Mouse (Mus musculus) limb, embryonic 14.5 days (tissue): Measurements from ENCODE around the gene Pdzd2. TPM values are rescaled to one million over a fixed set of nuclear protein-coding genes. Genes with fewer than 3 reads are reported as not detected.

Experiments used
- ATAC-seq: fragments of 200-750 bp; cut with Nextera tagmentation; 2 replicates; pipeline ENCODE4 v1.8.0; 2017; ENCODE audit warnings: low read depth, moderate number of reproducible peaks, moderate TSS enrichment; ENCODE audit not compliant: low FRiP score
- DNase-seq: peaks from one replicate; pipeline ENCODE4 v3.0.0-alpha.2; 2015; ENCODE audit warnings: low spot score
- H3K27ac ChIP-seq: fragments of 300-500 bp; sonication (generic); replicated peaks from 2 replicates; pipeline ENCODE4 v1.5.1; 2014; ENCODE audit warnings: low read depth, mild to moderate bottlenecking, low read length, moderate library complexity, mixed read lengths
- H3K27me3 ChIP-seq: fragments of 300-500 bp; sonication (generic); 2 replicates; pipeline ENCODE4 v1.6.1; 2014; ENCODE audit warnings: low read length, mixed read lengths; ENCODE audit not compliant: control insufficient read depth, insufficient read depth
- H3K36me3 ChIP-seq: fragments of 300-500 bp; sonication (generic); 2 replicates; pipeline ENCODE4 v1.6.1; 2014; ENCODE audit warnings: mild to moderate bottlenecking, low read length, moderate library complexity, mixed read lengths; ENCODE audit not compliant: control insufficient read depth, insufficient read depth
- H3K4me1 ChIP-seq: fragments of 300-500 bp; sonication (generic); 2 replicates; pipeline ENCODE4 v1.6.1; 2014; ENCODE audit warnings: antibody characterized with exemption, low read length, mixed read lengths; ENCODE audit not compliant: control insufficient read depth, insufficient read depth
- H3K4me2 ChIP-seq: fragments of 300-500 bp; sonication (generic); replicated peaks from 2 replicates; pipeline ENCODE4 v1.6.1; 2014; ENCODE audit warnings: low read depth, mild to moderate bottlenecking, low read length, moderate library complexity; ENCODE audit not compliant: severe bottlenecking
- H3K4me3 ChIP-seq: fragments of 300-500 bp; sonication (generic); replicated peaks from 2 replicates; pipeline ENCODE4 v1.5.1; 2014; ENCODE audit warnings: low read length
- H3K9ac ChIP-seq: fragments of 300-500 bp; sonication (generic); 2 replicates; pipeline ENCODE4 v1.6.1; 2014; ENCODE audit warnings: mild to moderate bottlenecking, low read depth, low read length, moderate library complexity; ENCODE audit not compliant: severe bottlenecking
- H3K9me3 ChIP-seq: fragments of 300-500 bp; sonication (generic); 2 replicates; pipeline ENCODE4 v1.6.1; 2016; ENCODE audit warnings: low read length; ENCODE audit not compliant: control insufficient read depth
- POLR2A ChIP-seq: fragments of 200-500 bp; IDR thresholded peaks from 2 replicates; pipeline ENCODE4 v1.8.0; 2012; ENCODE audit warnings: inconsistent platforms, mild to moderate bottlenecking, moderate library complexity, borderline replicate concordance; ENCODE audit not compliant: insufficient read depth, insufficient read length; ENCODE audit errors: extremely low read depth
- WGBS: fragments of 180-500 bp; shearing (Covaris S2); extraction: QIAGEN DNeasy Blood & Tissue Kit; methylation state at CpG from one replicate; pipeline ENCODE4 v1.1.7; 2014; 5-methylcytosine and 5-hydroxymethylcytosine counted together
- polyA plus RNA-seq, 2 experiments: library from polyadenylated mRNA; depleted of rRNA in 1 of 2; stranded (reverse) in 1 of 2; unstranded in 1 of 2; fragments of >200 nt; fragmentation: Nextera tagmentation in 1 of 2; extraction: Ambion mirVana in 1 of 2; gene quantifications; 2 replicates each; pipeline versions ENCODE4 v1.2.1 to v1.2.3; 2012 to 2014

Pdzd2 gene
- polyA plus RNA-seq, 2 experiments, result 14.6 to 26.4 TPM

DNA sequence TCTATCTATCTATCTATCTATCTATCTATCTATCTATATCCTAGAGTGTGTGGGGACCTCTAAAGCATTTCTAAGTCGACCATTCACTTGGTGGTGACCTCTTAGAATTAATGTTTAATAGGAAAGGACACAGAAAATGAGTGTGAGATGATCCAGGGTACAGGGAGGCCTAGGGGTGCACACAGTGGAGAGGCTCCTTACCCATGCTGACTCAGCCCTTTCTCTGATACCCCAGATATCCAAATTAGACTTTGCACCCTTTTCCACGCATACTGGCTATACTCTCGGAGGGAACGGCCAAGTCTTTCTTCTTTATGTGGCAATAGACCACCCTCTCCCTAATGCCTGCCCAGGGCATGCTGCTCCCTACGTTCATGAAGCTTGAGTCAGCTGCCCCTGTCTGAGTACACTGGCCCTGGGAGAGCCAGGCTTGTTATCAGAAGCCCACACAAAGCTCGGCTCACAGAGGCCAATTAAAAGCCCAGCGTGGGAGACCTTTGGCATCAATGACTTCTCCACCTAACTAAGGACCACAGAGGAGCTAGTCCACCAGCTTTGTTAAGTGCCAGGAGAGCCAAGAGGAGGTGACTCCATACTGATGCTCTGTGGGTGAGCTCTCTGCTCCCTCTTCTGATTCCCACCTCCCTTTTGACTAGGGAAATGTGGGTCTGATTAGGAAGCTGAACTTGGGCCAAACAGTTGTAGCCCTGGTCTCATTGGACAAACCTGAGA lies 126.6 kb downstream of the Pdzd2 start:
- WGBS, result 54% methylated on average over 7 of the region's 7 CpGs

DNA sequence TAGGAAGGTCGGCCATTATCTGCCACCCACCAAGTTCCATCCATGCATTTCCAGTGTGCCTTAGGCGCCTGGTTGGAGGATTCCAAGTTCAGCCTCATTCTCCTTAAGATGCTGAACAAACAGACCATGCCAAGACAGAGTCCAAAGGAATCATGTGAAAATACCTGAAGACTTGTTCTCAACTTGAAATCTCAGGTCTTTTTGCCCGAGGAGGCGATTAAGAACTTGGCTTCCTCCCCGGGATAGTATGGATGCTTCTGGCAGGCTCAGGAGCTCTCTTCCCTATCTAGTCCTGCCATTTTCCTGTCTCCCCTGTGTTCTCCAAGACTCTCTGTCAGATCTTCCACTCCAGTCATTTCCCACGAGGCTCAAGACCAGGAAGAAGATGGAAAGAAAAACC lies 131.6 kb downstream of the Pdzd2 start:
- TF ChIP-seq POLR2A, result no peak
- Histone ChIP-seq H3K36me3 (no peaks in the 10 kb centered on the region), H3K27me3 (no peaks in the 10 kb centered on the region), H3K9ac (no peak overlapping the region), H3K4me3 (no peak overlapping the region), H3K4me1 (peaks cover 14% of the 10 kb centered on the region), H3K9me3 (no peaks in the 10 kb centered on the region), H3K27ac (no peak overlapping the region), H3K4me2 (no peak overlapping the region)
- DNase-seq (no peak), ATAC-seq (no peak)
- WGBS, result 82% methylated on average over 6 of the region's 6 CpGs

More for the DNA sequence above, 126.6 kb downstream of the Pdzd2 start:
- Histone ChIP-seq H3K27ac (no peak overlapping the region), H3K4me1 (peaks cover 20% of the 10 kb centered on the region), H3K27me3 (no peaks in the 10 kb centered on the region), H3K9ac (no peak overlapping the region), H3K4me2 (no peak overlapping the region), H3K36me3 (no peaks in the 10 kb centered on the region), H3K4me3 (no peak overlapping the region), H3K9me3 (no peaks in the 10 kb centered on the region)
- no peak for DNase-seq
- no peak for ATAC-seq
- TF ChIP-seq POLR2A, result no peak

DNA sequence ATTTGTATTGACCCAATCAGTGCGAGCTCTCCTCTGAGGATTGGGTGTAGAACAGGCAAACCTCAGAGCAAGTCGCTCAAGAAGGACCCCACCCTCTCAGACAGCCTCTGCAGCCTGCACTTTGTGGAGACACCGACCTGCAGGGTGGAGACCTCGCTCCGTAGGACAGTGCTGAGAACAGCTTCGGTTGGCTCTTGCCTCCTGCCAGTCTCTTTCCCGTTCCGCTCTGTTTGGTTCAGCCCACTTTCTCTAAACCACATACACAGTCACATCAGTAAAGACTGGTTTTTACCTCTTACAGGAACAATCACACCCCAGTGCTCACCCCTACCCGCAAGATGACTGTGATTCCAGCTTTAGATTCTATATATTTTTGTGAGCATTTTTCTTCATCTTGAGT lies 133.4 kb downstream of the Pdzd2 start:
- H3K36me3 ChIP-seq, result no peaks in the 10 kb centered on the region
- ATAC-seq, result no peak
- no peaks in the 10 kb centered on the region for H3K9me3 ChIP-seq
- H3K4me2 ChIP-seq, result no peak overlapping the region
- no peak overlapping the region for H3K4me3 ChIP-seq
- TF ChIP-seq POLR2A, result no peak
- peaks cover 12% of the 10 kb centered on the region for H3K4me1 ChIP-seq
- no peak overlapping the region for H3K27ac ChIP-seq
- H3K9ac ChIP-seq, result no peak overlapping the region
- no peak for DNase-seq
- WGBS, result 78% methylated on average over 9 of the region's 9 CpGs
- no peaks in the 10 kb centered on the region for H3K27me3 ChIP-seq

DNA sequence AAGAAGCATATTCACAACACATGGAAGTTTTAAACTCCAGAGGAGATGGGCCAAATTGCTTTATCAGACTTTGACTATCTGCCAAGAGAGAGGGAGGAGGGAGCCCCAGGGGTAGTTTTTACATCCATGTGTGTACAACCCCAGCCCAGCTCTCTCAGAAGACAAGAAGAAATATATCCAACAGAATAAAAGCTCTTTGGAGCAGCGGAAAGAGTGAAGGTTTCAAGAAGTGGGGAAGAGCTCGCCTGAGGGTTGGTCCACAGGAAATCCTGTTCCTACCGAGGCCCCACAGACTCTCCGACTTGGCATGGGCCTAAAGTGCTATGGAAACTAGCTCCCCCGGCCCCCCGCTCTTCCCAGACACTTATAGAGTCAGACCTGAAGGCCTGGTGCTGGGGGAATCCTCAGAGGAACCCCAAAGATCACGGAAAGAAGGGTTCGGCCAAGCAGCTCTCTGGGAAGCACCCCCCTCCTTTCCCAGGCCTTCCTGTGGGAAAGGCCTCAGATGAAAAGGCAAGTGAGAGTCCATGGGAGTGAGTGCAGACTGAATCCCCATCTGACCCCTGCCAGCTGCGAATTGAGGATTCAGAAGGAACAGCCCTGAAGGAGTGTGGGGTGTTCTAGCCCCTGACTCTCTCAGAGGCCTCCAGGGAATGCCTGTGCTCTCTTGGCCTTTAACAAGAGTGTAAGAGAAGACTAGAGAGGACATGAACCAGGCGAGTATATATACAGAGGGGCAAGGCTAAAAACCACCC lies 134.3 kb downstream of the Pdzd2 start:
- no peaks in the 10 kb centered on the region for H3K9me3 ChIP-seq
- TF ChIP-seq POLR2A, result no peak
- ATAC-seq (peak; percentile 87), DNase-seq (peak; percentile 82)
- no peaks in the 10 kb centered on the region for H3K27me3 ChIP-seq
- peak overlapping the region; percentile 70 for H3K27ac ChIP-seq
- peak overlapping the region; percentile 13; the same call in 1 of the 2 replicates for H3K9ac ChIP-seq
- H3K4me2 ChIP-seq, result no peak overlapping the region
- peaks cover 12% of the 10 kb centered on the region for H3K4me1 ChIP-seq
- H3K36me3 ChIP-seq, result no peaks in the 10 kb centered on the region
- no peak overlapping the region for H3K4me3 ChIP-seq
- 55% methylated on average over 10 of the region's 10 CpGs for WGBS

DNA sequence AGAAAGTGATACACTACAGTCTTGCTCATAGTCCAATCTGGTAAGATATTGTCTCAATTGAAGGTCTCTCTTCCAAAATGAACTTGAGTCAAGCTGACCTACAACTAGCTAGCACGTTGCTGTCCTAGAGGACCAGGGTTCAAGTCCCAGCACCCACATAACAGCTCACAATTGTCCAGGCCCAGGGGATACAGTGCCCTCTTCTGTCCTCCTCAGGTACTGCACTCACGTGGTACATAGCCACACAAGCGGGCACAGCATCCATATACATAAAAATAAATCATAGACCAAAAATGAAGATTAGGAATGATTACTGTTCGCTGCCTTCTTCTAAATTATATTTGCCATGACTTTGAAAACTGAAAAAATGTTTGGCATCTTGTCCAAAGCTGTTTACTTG lies 136.1 kb downstream of the Pdzd2 start:
- peaks cover 12% of the 10 kb centered on the region for H3K4me1 ChIP-seq
- no peak overlapping the region for H3K4me3 ChIP-seq
- H3K27ac ChIP-seq, result no peak overlapping the region
- H3K9ac ChIP-seq, result no peak overlapping the region
- no peak overlapping the region for H3K4me2 ChIP-seq
- no peaks in the 10 kb centered on the region for H3K36me3 ChIP-seq
- no peaks in the 10 kb centered on the region for H3K9me3 ChIP-seq
- ATAC-seq (no peak), DNase-seq (no peak)
- 96% methylated on average over 4 of the region's 4 CpGs for WGBS
- TF ChIP-seq POLR2A, result no peak
- no peaks in the 10 kb centered on the region for H3K27me3 ChIP-seq
